Mouse (Mus musculus) heart, postnatal 14 days (tissue): ENCODE measurements around the gene Dnajc17. TPM values are rescaled to one million over a fixed set of nuclear protein-coding genes. Genes with fewer than 3 reads are reported as not detected.

Experiments
- DNase-seq, 2 experiments: peaks; one replicate each; pipeline ENCODE4 v3.0.0; 2021 to 2022
- intact Hi-C: fragments of 180-260 bp; cut with DNase I; formaldehyde crosslinking; loops from one replicate; pipeline ENCODE4 v1.15.1; 2025
- total RNA-seq, 2 experiments: library from RNA; stranded (reverse); gene quantifications; 2 replicates each; pipeline ENCODE4 v1.2.3; 2021

Dnajc17 gene
- total RNA-seq, 2 experiments from 2014 or later: 9.3 to 10.0 TPM

DNA sequence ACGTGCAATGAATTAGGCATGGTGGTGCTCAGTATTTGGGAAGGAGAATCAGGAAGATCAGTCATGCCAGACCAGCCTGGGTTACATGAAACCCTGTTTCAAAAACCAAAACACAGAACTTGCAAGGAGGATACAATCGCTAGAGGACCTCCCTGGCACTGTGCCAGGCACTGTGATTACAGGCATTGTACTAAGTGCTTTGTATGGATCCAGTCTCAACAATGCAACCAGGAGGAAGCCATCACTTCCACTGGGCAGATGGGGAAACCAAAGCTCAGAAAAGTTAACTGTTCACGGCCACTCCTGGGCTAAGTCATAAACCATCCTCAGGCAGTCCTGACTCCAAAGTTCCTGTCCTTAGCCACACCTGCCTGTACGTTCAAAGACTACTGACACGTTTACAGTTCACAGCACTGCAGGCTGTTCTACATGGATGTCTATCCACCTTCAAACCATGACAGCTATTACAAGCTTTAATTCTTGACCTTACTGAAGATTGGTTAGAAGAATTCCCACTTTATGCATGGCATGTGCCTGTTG lies 5.6 kb downstream of the Dnajc17 start:
- intact Hi-C loops: no loop called here
- DNase-seq: peak; percentile 57 to 69

DNA sequence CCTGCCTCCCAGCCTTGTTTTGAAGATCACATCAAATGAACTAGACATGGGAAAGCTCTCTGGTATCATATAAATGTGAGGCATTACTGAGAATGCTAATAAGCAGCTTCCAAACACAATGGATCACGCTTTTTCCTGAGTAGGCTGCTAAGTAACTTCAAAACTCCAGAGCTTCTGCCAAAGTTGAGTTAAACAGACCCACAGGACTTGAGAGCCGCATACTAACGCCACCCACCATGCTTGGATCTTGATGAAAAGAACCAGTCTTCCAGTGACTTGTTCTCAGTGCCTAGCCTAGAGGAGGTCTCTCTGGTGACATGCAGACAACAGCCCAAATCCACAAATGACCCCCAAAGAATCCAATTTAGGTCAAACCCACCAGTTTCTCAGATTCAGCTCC lies 9.7 kb downstream of the Dnajc17 start:
- no peak for DNase-seq
- intact Hi-C loops: no loop called here

DNA sequence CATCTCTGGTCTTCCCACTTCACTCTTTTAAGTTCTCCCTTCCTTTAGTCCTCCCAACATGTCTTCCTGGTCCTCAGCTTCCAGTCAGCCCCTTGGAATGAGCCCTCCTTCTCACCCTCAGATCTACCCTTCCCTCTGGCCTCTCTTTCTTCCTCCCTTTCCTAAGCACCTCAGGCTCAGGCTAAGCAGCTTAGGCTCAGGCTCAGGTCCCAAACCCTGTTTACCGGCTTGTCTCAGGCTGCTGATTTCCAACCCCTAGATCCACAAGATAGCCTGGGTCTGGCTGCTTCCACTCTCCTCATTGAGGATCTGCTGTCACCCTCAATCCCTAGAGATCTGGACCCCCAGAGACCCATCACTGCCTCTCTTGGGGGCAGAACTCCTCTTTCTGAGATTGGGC lies 10.5 kb downstream of the Dnajc17 start:
- DNase-seq: no peak
- intact Hi-C loops: no loop called here

DNA sequence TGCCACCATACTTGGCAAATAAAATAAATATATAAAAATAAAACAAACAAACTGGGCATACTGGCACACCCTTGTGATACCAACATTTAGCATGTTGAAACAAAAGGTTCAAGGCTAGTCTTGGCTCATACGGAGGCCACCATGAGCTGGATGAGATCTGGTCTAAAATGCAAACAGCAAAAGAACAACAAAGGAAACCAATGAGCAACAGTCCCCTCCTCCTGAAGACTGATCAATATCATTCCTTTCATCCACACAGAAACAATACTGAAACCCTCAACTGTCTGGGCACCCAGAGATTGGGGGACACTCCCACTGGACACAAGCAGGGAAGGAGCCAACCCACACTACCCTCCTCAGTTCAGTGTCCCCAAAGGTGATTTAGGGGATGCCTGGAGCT lies 11.1 kb downstream of the Dnajc17 start:
- intact Hi-C loops: no loop called here
- DNase-seq: no peak

- no peak for DNase-seq
- intact Hi-C loops: no loop called here
These were observed 12.1 kb downstream of the Dnajc17 start for GRCm38 (mm10) chr2:119196316-119197108.

DNA sequence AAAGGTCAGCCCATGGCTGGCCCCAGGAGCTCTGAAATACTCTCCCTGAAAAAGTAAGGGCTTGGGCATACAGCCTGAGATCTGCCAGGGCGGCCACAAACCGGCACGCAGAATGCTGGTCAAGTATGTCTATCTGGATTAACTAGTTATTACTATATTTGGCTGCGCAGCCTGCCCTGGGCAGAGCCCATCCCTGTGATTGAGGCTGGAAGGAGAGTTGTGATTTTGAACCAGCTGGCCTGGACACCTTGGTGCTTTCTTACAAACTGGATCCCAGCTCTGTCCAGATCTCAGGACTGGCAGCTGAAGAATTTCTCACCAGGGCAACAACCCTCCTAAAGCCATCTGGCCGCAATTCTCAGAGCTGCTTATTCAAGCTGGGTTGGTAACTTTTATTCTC lies 14.5 kb downstream of the Dnajc17 start:
- DNase-seq: peak in 1 of 2 experiments; percentile 21
- intact Hi-C loops: no loop called here

- intact Hi-C loops: no loop called here
- no peak for DNase-seq
These were observed 17.6 kb downstream of the Dnajc17 start for GRCm38 (mm10) chr2:119190969-119191368.

GRCm38 (mm10) chr2:119189029-119189710 lies 19.4 kb downstream of the Dnajc17 start:
- peak; percentile 88 to 93 for DNase-seq
- intact Hi-C loops: loop anchor here (2.0 to 10.0 kb wide), 5 partner anchors 32 to 284 kb away; partner anchors contain the start of genes Bahd1 and Rmdn3

DNA sequence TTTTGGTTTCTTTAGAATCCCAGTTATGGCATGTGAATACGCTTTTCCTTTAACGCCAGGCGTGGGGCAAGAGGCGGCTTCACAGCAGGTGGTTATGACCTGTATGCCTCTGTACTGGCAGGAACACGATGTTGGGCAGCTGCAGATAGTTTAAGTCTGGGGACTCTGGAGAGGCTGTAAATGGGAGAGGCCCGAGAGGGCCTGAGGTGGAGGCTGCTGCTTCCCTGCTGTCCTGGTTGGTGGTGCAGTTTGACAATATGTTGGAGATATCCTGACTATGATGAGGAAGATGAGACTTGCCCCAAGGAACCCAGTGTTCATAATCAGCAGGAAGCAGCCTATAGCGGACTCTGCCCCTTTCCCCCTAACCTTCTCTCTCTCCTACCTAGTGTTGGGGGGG lies 25.7 kb downstream of the Dnajc17 start:
- intact Hi-C loops: loop anchor here (10.0 kb wide), 1 partner anchor 278 kb away; the partner anchor contains the start of gene Bahd1
- DNase-seq: no peak

DNA sequence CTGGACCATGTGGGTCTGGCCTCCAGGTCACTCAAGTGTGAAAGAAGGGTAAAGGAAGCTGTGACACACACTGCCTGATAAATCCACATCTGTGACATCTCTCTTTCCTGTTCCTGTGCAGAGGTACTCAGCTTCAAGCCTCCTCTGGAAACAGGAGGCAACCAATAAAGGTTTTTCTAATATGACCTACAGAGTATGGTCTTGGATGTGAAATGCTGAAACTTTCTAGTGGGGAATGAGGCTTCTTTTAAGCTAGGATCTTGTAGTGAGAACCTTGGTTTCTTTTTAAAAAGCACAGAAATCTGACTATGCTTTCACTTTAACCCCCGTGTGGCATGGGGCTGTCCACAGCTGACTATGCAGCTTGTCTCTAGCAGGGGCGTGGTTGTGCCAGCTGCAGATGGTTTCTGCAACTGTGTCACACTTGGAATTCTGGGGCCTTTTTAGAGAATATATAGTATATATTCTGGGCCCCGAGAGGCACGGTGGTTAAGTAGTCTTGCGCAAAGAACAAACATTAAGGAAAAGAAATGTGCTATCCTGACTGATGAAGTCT lies 31.1 kb downstream of the Dnajc17 start:
- intact Hi-C loops: no loop called here
- DNase-seq: no peak

DNA sequence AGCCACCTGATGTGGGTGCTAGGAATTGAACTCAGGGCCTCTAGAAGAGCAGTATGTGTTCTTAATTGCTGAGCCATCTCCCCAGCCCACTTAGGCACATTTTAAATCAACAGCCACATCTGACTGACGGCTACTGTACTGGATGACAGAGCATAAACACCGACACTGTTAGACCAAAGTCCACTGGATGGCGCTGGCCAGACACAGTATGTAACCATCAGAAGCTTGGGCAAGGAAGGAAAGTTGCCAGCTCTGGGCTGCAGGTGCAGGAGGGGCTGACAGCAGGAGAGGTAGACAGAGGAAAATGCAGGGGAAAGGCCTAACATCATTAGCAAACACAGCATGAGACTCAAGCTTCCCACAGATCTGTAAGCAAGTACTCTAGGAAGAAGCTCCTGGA lies 31.8 kb downstream of the Dnajc17 start:
- DNase-seq: no peak
- intact Hi-C loops: no loop called here

- intact Hi-C loops: no loop called here
- DNase-seq: no peak
These were observed 33.0 kb downstream of the Dnajc17 start for GRCm38 (mm10) chr2:119175614-119176013.

DNA sequence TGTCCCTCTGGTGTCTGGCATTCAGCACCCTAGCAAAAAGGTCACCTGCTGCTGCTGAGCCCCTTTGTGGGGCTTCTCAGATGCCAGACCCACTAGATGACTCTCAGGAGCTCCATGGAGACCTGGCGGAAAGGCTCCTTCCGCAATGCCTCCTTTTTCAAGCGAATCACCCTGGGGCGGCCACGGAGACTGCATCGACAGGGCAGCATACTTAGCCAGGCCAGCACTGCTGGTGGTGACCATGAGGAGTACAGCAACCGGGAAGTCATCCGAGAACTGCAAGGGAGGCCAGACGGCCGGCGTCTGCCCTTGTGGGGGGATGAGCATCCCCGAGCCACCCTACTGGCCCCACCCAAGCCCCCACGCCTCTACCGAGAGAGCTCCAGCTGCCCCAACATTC lies 33.7 kb downstream of the Dnajc17 start:
- intact Hi-C loops: no loop called here
- no peak for DNase-seq

DNA sequence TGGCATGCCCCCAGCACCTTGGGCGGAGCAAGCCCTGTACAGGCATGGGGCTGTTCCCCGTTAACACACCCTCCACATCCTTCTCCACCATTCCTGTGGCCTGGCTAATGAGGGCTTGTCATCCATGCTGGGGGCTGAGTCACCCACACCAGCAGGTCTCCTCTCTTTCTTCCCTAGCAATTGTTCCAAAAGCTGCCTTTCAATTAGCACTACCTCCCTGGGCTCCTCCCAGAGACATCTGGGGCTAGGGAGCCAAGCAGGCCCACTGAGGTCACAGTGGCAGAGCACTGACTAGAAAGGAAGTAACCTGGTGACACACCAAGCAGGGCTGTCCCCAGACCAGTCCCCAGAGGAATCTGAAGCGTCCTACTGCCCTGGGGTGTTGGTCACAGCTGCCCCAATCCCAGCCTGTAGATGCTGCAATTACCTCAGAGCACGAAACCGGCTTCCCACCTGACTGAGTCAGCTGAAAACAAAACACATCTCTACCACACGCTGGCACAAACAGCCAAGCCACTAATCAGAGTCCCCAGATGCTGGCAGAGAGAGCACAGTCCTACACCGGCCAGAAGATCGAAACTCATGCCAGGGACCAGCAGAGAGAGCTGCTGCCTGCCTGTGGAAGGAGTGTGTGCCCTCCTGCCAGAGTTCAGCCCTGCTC lies 34.5 kb downstream of the Dnajc17 start, which contains the start of gene Gm14137:
Gene Gm14137, plus strand, starts transcription at position 519 of the 661 bp plus-strand sequence.
- DNase-seq: no peak
- intact Hi-C loops: no loop called here

- intact Hi-C loops: no loop called here
These were observed 35.6 kb downstream of the Dnajc17 start for GRCm38 (mm10) chr2:119172862-119173576.

DNA sequence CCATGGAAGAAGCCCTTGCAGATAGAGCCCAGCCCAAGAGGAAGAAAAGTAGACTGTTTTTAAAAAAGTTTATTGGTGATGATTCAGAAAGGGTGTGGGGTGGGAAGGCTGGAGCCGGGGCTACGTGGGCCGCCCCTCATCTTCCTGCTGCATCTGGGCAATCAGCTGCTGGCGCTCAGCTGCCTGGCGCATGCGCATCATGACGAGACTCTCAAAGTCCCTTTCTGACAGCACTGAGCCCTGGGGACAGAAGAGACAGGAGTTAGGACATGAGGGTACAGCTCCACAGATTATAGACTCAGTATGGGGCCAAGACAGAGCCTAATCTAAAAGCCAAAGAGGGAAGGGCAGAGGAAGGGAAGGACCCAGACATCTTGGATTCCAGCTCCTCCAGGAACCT lies 36.1 kb downstream of the Dnajc17 start:
- intact Hi-C loops: no loop called here
- no peak for DNase-seq

More at GRCm38 (mm10) chr2:119172862-119173576, 35.6 kb downstream of the Dnajc17 start:
- DNase-seq: peak; percentile 75 to 83

DNA sequence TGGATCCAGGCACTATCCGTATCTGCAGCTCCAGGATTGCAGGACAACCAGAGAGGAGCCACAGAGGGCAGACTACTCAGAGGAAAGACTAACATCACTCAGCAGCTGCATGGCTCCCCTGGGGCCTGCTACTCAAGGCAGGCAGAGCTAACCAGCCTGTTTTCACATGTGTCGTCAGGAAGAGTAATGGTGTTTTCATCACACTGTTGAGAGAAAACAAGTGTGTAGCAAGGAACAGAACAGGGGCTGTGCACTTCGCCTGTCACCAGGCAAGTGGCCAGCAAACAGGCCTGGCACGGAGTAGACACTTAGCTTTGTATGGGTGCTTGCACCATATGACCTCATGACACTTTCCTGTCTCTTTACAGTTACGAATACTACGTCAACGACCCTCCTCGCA lies 37.0 kb downstream of the Dnajc17 start:
- DNase-seq: peak in 1 of 2 experiments; percentile 49
- intact Hi-C loops: no loop called here

GRCm38 (mm10) chr2:119170282-119170681 lies 38.3 kb downstream of the Dnajc17 start:
- intact Hi-C loops: no loop called here
- DNase-seq: no peak

DNA sequence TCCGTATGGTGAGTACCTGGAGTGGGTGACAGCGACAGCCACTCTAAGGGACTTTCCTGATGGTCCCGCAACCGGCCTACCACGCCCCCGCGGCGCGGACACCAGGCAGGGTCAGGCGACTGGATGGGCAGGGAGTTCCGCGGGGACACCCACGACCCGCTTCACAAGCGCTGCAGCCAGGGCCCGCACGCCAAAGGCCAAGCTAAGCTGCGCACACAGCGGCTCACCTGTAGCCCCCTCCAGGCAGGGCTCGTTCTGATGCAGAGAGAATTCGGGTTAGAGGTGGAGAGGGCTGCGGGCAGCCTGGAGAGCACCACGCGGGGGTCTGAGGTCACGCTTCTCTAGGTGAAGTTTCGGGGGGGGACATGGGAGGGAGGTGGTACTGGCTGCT lies 40.7 kb downstream of the Dnajc17 start:
- no peak for DNase-seq
- intact Hi-C loops: no loop called here
